Mouse (Mus musculus): Measurements from ENCODE around the gene Crisp3. TPM values are rescaled to one million over a fixed set of nuclear protein-coding genes. Genes with fewer than 3 reads are reported as not detected.
"Not testable (repeated sequence)": the region's sequence is repeated elsewhere in the genome, so short reads cannot be mapped to it uniquely, and the experiment has no call there.

Gene Crisp3
- polyA plus RNA-seq (2017; shearing (Covaris generic)): not detected

DNA sequence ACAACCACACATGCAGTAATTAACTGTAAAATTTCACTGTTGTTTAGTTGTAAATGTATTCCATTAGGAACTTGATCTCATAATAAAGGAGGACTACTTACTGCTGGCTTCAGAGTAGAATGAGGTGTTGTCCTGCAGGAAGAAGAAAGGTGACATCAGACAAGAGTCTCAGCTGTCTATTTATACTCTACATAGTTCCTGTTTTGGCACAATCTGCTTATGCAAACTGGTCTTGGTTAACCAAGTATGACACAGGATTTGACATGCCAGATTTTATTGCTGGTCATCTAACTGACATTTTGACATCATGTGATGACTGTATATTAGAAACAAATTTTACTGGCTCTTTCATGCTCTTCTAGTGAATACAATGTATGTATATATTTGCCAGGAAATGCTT lies at the start of gene Crisp3:
TSS of gene Crisp3 (minus strand) at position 154 of the 400 bp plus-strand sequence.
- ATAC-seq: no peak

GRCm38 (mm10) chr17:40285435-40285834 lies 43.3 kb upstream of the Crisp3 start:
- ATAC-seq: no peak

- no peak for ATAC-seq
Measured at GRCm38 (mm10) chr17:40275519-40275918, 33.4 kb upstream of the Crisp3 start.

- ATAC-seq: no peak
Measured at GRCm38 (mm10) chr17:40274906-40275470, 32.9 kb upstream of the Crisp3 start.

DNA sequence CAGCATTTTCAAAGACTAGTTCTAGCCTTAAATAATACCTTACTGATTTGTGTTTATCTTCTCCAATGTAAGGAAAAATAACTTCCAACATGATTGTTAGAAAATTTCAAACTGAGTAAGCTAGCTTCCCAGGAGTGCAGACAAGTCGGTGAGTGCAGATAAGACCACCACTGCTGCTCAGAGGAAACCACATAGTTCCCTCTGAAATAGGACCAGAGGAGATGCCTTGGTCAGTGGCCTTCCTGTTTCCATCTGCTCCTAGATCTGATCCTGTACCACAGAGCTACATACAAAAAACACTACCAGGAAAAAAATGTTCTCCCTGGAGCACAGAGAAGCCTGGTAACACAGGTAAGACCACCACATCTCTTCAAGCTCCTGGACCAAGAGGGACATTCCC lies 10.4 kb upstream of the Crisp3 start:
- no peak for ATAC-seq

GRCm38 (mm10) chr17:40208540-40208939 lies 33.5 kb downstream of the Crisp3 start, which contains the start of gene Pgk2:
Gene Pgk2 (minus strand): TSS chr17:40208640.
- ATAC-seq: no peak

DNA sequence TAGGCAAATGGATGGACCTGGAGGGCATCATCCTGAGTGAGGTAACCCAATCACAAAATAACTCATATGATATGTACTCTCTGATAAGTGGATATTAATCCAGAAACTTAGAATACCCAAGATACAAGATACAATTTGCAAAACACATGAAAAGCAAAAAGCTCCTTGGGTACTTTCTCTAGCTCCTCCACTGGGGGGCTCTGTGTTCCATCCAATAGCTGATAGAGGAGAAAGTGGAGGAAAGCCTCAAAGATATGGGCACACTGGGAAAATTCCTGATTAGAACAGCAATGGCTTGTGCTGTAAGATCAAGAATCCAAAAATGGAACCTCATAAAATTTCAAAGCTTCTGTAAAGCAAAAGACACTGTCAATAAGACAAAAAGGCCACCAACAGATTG lies 40.3 kb downstream of the Crisp3 start:
- ATAC-seq: not testable (repeated sequence)

GRCm38 (mm10) chr17:40190192-40190591 lies 51.9 kb downstream of the Crisp3 start:
- ATAC-seq: not testable (repeated sequence)

Other genes with a start within 250 kb of the Crisp3 start
- gene AC192777.2, start 146.8 kb downstream of the Crisp3 start, polyA plus RNA-seq (2017; shearing (Covaris generic)): not detected
- gene Pgk2, start 33.6 kb downstream of the Crisp3 start, polyA plus RNA-seq (2017; shearing (Covaris generic)): under 1 TPM in 1 of 2 experiments, not detected in 1; 0.20 TPM
- gene Crisp1, start 76.9 kb upstream of the Crisp3 start, polyA plus RNA-seq (2017; shearing (Covaris generic)): not detected